Mouse (Mus musculus): ENCODE results near the gene Crispld2. TPM values are rescaled to one million over a fixed set of nuclear protein-coding genes. Genes with fewer than 3 reads are reported as not detected.

The Crispld2 gene
- total RNA-seq, 2 experiments from 2014 or later = 0.49 to 0.92 TPM

- no peak for ATAC-seq (replicated peaks; ENCODE audit: poor library complexity)
Measured at GRCm38 (mm10) chr8:120065611-120066010, 73.4 kb downstream of the Crispld2 start.

GRCm38 (mm10) chr8:120066226-120066625, 74.0 kb downstream of the Crispld2 start:
- ATAC-seq (replicated peaks; ENCODE audit: poor library complexity) = no peak

GRCm38 (mm10) chr8:120067936-120068668, 75.9 kb downstream of the Crispld2 start:
- ATAC-seq (replicated peaks; ENCODE audit: poor library complexity) = no peak

- ATAC-seq (replicated peaks; ENCODE audit: poor library complexity) = peak; percentile 93
Measured at GRCm38 (mm10) chr8:120071684-120072083, 79.4 kb downstream of the Crispld2 start.

GRCm38 (mm10) chr8:120072259-120072658, 80.0 kb downstream of the Crispld2 start:
- no peak for ATAC-seq (replicated peaks; ENCODE audit: poor library complexity)

- no peak for ATAC-seq (replicated peaks; ENCODE audit: poor library complexity)
Measured at GRCm38 (mm10) chr8:120072827-120073226, 80.6 kb downstream of the Crispld2 start.

GRCm38 (mm10) chr8:120074516-120074915, 82.3 kb downstream of the Crispld2 start:
- no peak for ATAC-seq (replicated peaks; ENCODE audit: poor library complexity)

GRCm38 (mm10) chr8:120075347-120075746, 83.1 kb downstream of the Crispld2 start:
- ATAC-seq (replicated peaks; ENCODE audit: poor library complexity) = no peak

- peak; percentile 86 for ATAC-seq (replicated peaks; ENCODE audit: poor library complexity)
Measured at GRCm38 (mm10) chr8:120078080-120078479, 85.8 kb downstream of the Crispld2 start.

GRCm38 (mm10) chr8:120079361-120079760, 87.1 kb downstream of the Crispld2 start:
- ATAC-seq (replicated peaks; ENCODE audit: poor library complexity) = no peak

- no peak for ATAC-seq (replicated peaks; ENCODE audit: poor library complexity)
Measured at GRCm38 (mm10) chr8:120083261-120083660, 91.0 kb downstream of the Crispld2 start.

- ATAC-seq (replicated peaks; ENCODE audit: poor library complexity) = no peak
Measured at GRCm38 (mm10) chr8:120084783-120085182, 92.5 kb downstream of the Crispld2 start.

GRCm38 (mm10) chr8:120089511-120089910, 97.3 kb downstream of the Crispld2 start:
- no peak for ATAC-seq (replicated peaks; ENCODE audit: poor library complexity)

- no peak for ATAC-seq (replicated peaks; ENCODE audit: poor library complexity)
Measured at GRCm38 (mm10) chr8:120091032-120091431, 98.8 kb downstream of the Crispld2 start.

- no peak for ATAC-seq (replicated peaks; ENCODE audit: poor library complexity)
Measured at GRCm38 (mm10) chr8:120093103-120093502, 100.9 kb downstream of the Crispld2 start.

- no peak for ATAC-seq (replicated peaks; ENCODE audit: poor library complexity)
Measured at GRCm38 (mm10) chr8:120094801-120095200, 102.6 kb downstream of the Crispld2 start.

- ATAC-seq (replicated peaks; ENCODE audit: poor library complexity) = no peak
Measured at GRCm38 (mm10) chr8:120096486-120096885, 104.2 kb downstream of the Crispld2 start.

GRCm38 (mm10) chr8:120100388-120101067, 108.3 kb downstream of the Crispld2 start:
- peak; percentile 40; the same call in 1 of the 2 replicates for ATAC-seq (replicated peaks; ENCODE audit: poor library complexity)

- ATAC-seq (replicated peaks; ENCODE audit: poor library complexity) = peak; percentile 73
Measured at GRCm38 (mm10) chr8:120101068-120101972, 109.1 kb downstream of the Crispld2 start, which contains the start of gene Zdhhc7. Gene Zdhhc7 (minus strand): TSS chr8:120101482.
